Mouse (Mus musculus): ENCODE results near the gene Kcnma1.

Gene Kcnma1

DNA sequence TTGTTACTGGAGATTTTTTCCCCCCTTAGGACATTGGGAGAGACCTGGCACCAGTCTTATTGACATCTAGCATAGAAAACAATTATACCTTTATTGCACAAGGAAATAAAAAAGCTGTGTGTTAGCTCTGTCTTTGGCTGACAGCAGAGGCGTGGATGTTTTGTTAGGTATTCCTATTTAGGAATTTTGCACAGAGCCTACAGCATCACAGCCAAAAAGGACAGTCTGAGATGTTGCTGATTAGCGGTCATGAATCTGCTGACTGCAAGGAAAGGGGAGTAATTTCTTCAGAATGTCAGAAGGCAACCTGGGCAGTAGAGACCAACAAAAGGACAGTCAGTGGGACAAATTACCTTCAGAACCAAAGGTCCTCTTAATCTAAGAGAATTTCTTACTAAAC is 412.2 kb downstream of the Kcnma1 start:
- no peak for DNase-seq (ENCODE audit: low spot score in 2 of 2)

DNA sequence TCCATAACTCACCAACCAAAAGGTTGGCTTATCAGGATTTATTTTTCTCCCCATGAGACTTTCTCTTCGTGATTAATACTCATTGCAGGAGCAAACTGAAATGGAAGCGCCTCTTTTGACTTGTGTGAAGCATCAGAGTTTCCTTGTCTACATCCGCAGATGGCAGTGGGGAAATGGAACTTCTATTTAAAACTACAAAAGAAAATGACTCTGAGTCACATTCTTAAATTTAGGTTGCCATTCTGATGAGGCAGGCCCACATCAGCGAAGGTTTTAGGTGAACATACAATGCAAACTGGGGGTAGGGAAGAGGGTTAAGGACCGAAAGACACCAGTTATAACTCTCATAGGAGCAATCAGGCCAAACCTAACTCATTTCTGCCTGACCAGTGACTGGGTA is 419.7 kb downstream of the Kcnma1 start:
- no peak for DNase-seq (ENCODE audit: low spot score in 2 of 2)

GRCm38 (mm10) chr14:23592826-23593447 is 421.4 kb downstream of the Kcnma1 start:
- no peak for DNase-seq (ENCODE audit: low spot score in 2 of 2)

DNA sequence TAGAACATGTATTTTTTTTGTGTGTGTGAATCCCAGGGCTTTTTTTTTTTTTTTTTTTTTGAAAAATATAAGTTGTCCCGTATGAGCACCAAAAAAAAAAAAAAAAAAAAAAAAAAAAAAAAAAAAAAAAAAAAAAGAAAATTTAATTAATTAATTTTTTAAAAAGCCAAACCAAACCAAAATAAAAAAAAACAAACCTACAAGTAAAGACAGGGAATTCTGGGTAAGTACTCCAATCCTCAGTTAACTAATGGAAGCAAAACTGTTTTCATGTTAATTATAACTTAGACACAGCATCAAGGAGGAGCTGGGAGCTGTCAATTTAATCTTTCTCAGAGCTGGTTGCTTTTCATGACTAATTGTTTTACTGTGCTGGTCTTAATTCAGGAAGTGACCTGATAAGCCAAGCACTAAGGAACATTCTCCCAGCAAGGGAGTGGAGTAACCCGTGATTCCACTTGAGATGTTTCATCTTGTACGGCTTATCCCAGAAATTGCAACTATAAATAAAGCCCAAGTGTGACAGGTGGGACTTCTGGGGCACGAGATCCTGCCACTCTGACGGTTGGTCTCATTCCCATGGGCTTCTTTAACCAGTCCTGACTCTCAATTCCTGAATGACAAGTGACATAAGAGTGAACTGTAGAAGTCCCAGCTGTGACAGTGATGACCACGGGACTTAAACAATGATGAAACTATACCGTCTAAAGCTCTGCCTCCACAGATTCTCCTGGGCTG is 424.4 kb downstream of the Kcnma1 start:
- no peak for DNase-seq (ENCODE audit: low spot score in 2 of 2)

GRCm38 (mm10) chr14:23587451-23587850 is 426.8 kb downstream of the Kcnma1 start:
- no peak for DNase-seq (ENCODE audit: low spot score in 2 of 2)

- peak; percentile 6 to 11 for DNase-seq (ENCODE audit: low spot score in 2 of 2)
These were observed 431.1 kb downstream of the Kcnma1 start for GRCm38 (mm10) chr14:23583235-23583634.

- DNase-seq (ENCODE audit: low spot score in 2 of 2) = no peak
These were observed 433.0 kb downstream of the Kcnma1 start for GRCm38 (mm10) chr14:23581282-23581681.

DNA sequence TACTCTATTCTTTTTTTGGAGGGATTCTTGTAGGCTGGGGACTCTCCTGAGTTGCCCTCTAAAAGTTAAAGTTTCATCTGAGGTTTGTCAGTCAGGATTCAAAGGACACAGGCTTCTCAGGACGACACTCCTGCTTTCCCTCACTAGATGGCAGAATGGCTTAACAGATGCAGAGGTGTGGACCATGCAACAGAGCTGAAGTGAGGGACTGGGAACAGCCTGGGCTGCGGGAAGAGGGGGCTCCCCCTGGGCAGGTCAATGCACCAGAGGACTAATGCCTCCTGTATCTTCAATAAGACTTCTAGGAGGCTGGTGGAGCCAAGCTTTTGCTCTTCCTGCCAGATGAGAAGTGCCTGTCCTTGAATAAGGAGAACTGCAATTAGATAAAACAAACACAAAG is 438.3 kb downstream of the Kcnma1 start:
- no peak for DNase-seq (ENCODE audit: low spot score in 2 of 2)

DNA sequence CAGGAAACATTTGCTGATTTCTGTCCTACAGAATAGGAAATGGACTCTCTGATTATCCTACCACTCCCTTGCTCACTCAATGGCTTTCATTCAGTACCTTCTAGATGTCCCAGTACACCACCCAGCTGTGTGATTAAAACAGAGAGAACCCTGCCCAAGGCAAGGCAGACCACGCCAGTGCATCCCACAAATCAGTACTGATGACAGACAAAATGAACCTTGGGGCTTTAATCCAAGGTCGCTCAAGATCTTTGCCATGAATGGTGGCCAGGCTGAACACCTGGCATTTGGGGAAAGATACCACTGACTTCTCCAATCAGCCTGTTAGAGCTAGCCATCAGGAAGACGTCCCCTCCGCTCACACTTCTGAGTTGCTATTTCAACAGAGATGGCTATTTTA is 440.2 kb downstream of the Kcnma1 start:
- no peak for DNase-seq (ENCODE audit: low spot score in 2 of 2)

DNA sequence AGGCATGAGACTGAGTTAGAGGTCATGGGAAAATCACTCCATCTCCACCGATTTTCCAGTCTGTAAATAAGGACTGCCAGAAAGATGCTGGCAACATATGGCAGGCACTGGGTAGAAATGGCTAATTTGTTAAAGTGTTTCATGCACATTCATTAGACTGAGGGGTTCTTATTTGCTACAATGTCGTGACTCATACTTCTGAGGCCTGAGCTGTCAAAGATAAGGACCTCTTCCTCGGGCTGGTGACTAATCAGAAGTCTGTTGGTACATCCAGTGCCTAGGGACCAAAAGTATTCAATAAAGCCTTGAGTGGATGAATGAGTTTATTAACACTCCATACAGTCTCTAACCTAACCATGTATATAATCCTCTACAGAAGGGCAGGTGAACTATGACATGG is 440.9 kb downstream of the Kcnma1 start:
- no peak for DNase-seq (ENCODE audit: low spot score in 2 of 2)

- no peak for DNase-seq (ENCODE audit: low spot score in 2 of 2)
These were observed 441.5 kb downstream of the Kcnma1 start for GRCm38 (mm10) chr14:23572778-23573177.

DNA sequence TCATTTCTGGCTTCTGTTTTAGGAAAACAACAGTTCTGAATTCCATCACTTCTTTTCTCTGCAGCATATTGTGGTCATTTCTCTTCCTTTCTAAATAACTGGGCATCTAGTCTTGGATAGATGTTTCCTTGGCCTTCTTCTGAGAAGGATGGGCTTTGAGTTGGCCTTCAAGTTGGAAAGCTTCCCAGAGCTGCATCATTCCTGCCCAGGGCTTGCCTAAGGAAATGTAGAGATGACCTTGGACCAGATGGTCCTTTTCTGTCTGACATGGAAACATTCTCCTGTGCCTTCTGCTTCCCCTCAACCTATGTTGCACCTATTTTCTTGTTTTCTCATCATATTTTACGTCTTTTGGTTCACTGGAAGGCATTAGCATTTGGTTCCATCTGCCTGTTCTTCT is 444.0 kb downstream of the Kcnma1 start:
- DNase-seq (ENCODE audit: low spot score in 2 of 2) = no peak

DNA sequence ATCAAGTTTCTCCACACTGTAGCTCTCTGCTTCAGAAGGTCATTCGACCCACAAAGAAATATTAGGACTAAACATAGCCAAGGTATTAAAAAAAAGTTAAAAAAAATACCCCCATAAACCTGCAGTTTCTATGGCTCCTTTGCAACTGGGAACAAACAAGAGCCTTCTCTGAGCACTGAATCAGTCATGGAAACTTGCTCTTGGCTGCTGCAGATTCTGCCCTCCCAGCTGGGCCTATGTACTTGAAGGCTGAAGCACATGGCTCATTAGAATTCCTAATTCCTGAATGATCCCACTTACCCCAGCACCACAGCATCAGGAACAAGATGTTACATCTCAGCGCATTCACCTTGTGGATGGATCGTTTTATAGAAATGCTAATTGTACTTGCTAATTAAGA is 448.4 kb downstream of the Kcnma1 start:
- no peak for DNase-seq (ENCODE audit: low spot score in 2 of 2)

- no peak for DNase-seq (ENCODE audit: low spot score in 2 of 2)
These were observed 449.8 kb downstream of the Kcnma1 start for GRCm38 (mm10) chr14:23564474-23564873.

DNA sequence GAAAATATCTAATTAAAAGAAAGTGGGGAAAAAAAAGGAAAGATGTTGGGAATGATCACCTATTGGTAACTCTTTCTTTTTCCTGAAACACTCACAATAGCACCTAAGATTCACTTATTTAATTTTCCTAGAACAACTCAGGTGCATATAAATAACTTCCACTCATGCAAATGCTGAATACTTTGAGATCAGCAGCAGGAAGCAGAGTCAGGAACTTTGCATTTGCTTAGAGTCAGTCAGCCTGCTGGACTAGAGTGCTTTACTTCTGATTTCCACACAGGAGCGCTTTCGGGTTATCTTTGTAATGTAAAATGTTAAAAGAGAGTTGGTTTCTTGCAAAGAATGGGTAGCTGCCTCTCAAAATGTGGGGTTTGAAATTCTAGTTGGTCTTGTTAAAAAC is 451.1 kb downstream of the Kcnma1 start:
- no peak for DNase-seq (ENCODE audit: low spot score in 2 of 2)

GRCm38 (mm10) chr14:23555647-23556046 is 458.6 kb downstream of the Kcnma1 start:
- DNase-seq (ENCODE audit: low spot score in 2 of 2) = no peak

DNA sequence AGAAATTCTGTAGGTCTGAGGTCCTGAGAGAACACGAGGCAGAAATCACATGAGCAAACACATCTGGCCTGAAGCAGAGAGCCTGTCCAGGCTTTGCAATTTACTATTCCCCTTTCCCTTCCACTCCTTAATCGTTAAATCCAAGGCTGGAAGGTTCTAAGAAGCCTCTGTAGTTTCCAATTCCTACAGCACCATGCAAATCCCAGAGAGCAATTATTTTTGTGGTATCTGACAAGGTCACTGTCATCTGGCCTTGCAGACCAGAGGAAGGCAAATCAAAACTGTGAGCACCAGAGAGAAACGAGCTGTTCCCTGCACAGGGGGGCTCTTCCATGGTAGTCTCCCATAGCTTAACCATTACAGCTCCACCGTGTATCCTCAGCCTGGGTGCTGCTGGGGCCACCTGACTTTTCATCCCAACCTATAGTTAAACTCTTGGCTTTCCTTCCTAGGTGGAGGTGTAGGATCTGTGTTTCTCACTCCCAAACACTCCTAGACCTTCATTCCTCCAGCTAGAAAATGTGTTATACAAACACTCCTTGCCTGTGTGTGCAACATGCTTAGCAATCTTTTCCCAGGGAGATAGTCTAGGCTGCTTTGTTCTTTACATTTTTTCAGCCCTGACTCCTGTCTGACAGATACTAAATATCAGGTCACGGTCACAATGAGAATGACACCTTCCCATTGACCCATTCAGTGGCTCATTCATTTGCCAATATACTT is 461.9 kb downstream of the Kcnma1 start:
- DNase-seq (ENCODE audit: low spot score in 2 of 2) = no peak

DNA sequence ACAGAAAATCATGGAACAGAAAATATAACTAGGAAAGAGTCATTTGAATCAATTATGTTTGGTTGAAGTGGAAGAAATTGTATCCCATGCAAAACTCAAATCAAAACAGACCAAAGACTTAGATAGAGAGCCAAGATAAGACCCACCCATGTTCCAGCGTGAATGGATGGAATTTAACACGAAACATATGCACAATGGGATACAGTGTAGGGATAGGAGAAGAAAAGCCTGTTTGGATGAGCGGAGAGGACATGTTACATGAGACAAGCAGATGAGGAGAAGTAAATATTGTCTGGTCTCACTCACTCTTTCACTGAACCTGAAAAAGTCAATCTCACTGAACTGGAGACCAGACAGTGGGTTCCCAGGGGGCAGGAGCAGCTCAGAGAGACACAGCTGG is 463.8 kb downstream of the Kcnma1 start:
- no peak for DNase-seq (ENCODE audit: low spot score in 2 of 2)

- DNase-seq (ENCODE audit: low spot score in 2 of 2) = no peak
These were observed 472.2 kb downstream of the Kcnma1 start for GRCm38 (mm10) chr14:23542131-23542530.

- no peak for DNase-seq (ENCODE audit: low spot score in 2 of 2)
These were observed 474.7 kb downstream of the Kcnma1 start for GRCm38 (mm10) chr14:23539621-23540020.

DNA sequence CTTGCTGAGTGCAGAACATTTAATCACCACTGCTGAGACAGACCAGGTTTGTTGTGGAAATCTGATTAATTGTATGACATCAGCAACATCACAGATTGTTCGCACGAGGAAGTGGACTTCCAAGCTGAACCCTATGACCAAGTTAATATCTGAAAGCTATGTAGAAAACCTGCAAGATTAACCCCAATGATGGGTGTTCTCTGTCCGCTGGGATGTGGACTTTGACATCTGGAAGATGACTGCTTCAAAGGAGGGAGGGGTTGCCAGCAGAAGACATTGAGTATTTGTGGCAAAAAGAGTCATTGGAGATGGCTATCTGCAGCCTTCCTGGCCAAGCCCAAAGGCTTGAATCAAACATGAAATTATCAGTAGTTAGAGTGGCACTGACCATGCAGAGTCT is 480.9 kb downstream of the Kcnma1 start:
- DNase-seq (ENCODE audit: low spot score in 2 of 2) = no peak

DNA sequence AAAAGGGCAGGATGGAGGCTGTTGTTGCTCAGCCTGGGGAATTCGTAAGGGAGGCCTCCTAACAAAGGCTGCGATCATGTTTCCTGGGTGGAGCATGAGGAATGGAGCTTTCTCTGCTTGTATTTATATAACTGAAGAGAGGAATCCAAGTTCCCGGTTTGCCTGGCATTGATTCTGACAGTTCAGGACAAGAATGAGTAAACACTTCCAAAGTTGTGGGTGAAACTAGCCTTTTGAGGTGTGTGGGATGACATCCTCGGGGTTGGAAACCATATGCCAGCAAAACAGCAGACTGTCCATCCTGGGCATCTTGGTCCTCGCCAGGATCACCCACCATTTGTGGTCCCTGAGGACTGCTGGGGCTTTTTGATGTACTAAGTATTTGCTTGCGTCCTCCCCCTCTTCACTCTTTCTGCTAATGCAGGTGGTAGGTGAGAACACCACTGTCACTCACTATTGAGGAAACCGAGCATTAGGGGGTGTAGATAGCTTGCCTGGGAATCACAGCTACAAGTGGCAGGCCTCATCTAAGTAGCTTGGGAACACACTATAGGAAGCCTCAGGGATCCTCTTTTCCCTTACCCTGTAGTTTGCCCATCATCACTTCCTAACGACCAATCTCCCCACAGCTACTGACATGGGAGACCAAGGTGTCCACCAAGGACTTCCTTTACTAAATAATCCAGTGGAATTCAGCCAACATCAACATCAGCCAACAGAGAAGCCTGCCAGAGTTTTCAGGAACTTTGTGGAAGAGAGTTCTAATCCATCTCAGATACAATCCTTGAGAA is 482.4 kb downstream of the Kcnma1 start:
- no peak for DNase-seq (ENCODE audit: low spot score in 2 of 2)
